13 mouse cellular contexts compared by ENCODE assay signal in genomic region chr13:36314860-36315800, GRCm38 (mm10).
A peak's percentile ranks its signal among the peaks of the same experiment; 100 is the strongest.
DNase-seq lines count a peak whose midpoint lies in the region; ATAC-seq and TF ChIP-seq lines count a peak whose summit lies in the region.
"Had no signal": no experiment of that assay in that cellular context is flagged by ENCODE, and none has a peak within 500 bp of the region (broad histone marks: within the 10 kb centered on the region; RNA-seq: fewer than 3 reads in every experiment).

No protein-coding gene starts in this region.

- no peak overlapping the region for H3K4me3 ChIP-seq in liver, adult 2 months (ENCODE audit: insufficient read depth, low read depth, low read length)
- no peak overlapping the region for H3K4me3 ChIP-seq in liver, embryonic 12.5 days
- no peak overlapping the region for H3K4me3 ChIP-seq in ES-E14 (ENCODE audit: insufficient read depth in 1 of 2, low read depth in 1 of 2, low read length in 2 of 2, poor library complexity in 1 of 2, severe bottlenecking in 1 of 2)
- H3K4me3 ChIP-seq: myocyte had no signal

- in situ Hi-C loops in ES-E14 (cut with MboI; ENCODE audit: low sequenced_read_pairs in 2 of 2, unreplicated experiment in 2 of 2) = no loop called here

- no peak for ATAC-seq in liver, embryonic 12.5 days

- H3K4me2 ChIP-seq in liver, embryonic 12.5 days = no peak overlapping the region

- H3K36me3 ChIP-seq in liver, adult 2 months (ENCODE audit: control insufficient read depth, insufficient read depth, low read length) = no peaks in the 10 kb centered on the region
- H3K36me3 ChIP-seq in liver, embryonic 12.5 days = no peaks in the 10 kb centered on the region
- H3K36me3 ChIP-seq in ES-E14 (ENCODE audit: control insufficient read depth, insufficient read depth, low read length, poor library complexity, severe bottlenecking) = no peaks in the 10 kb centered on the region

- no peaks in the 10 kb centered on the region for H3K79me2 ChIP-seq in liver, adult 2 months (ENCODE audit: control insufficient read depth, insufficient read depth, low read length)

- TF ChIP-seq POLR2A in liver, adult 2 months (IDR thresholded peaks at IDR 0.05; ENCODE audit: extremely low read depth, insufficient read depth, low read length) = no peak

- H3K9ac ChIP-seq in liver, adult 2 months (ENCODE audit: low read depth, low read length) = no peak overlapping the region
- no peak overlapping the region for H3K9ac ChIP-seq in liver, embryonic 12.5 days
- H3K9ac ChIP-seq in ES-E14 (ENCODE audit: insufficient read depth, low read depth, low read length, poor library complexity, severe bottlenecking) = no peak overlapping the region

- no peak; the same call in none of the 2 replicates for TF ChIP-seq CTCF in liver, adult 2 months (IDR thresholded peaks at IDR 0.05; ENCODE audit: low read depth, low read length)

- WGBS in liver, adult 2 months = 88% methylated on average over 10 of the region's 10 CpGs
- WGBS in liver, embryonic 12.5 days (ENCODE audit: insufficient replicate concordance) = 75% methylated on average over 10 of the region's 10 CpGs

- no peaks in the 10 kb centered on the region for H3K9me3 ChIP-seq in liver, embryonic 12.5 days (replicated peaks)
- H3K9me3 ChIP-seq in ES-E14 (ENCODE audit: control insufficient read depth, insufficient read depth, low read depth, low read length) = no peaks in the 10 kb centered on the region

- H3K4me1 ChIP-seq in liver, adult 2 months (ENCODE audit: control insufficient read depth, insufficient read depth, low read length) = no peaks in the 10 kb centered on the region
- H3K4me1 ChIP-seq in liver, embryonic 12.5 days = no peaks in the 10 kb centered on the region
- H3K4me1 ChIP-seq in ES-E14 (ENCODE audit: control insufficient read depth in 2 of 2, insufficient read depth in 2 of 2, low read length in 2 of 2, poor library complexity in 1 of 2) = no peaks in the 10 kb centered on the region; a peak in 1 of 4 replicates

- DNase-seq in liver, adult 2 months (ENCODE audit: extremely low read depth, low read depth, low spot score) = peak; percentile 30
- no peak for DNase-seq in ES-E14 (ENCODE audit: low read depth, low spot score)
- DNase-seq in cerebellum, adult 18-20 months = peak; percentile 45 to 52
- DNase-seq in monocyte, adult 2 months (ENCODE audit: low read depth in 1 of 2, low spot score in 2 of 2) = peak; percentile 10 to 14
- DNase-seq in urinary bladder, postnatal 4 days (ENCODE audit: low spot score in 2 of 2) = no peak
- no peak for DNase-seq in ovary, postnatal 36 days (ENCODE audit: low spot score)
- DNase-seq: adrenal gland, adult 2 months; embryo, embryonic 11 days; gastrocnemius, postnatal 10 days; retina, postnatal 1 day; thymus, postnatal 4 days had no signal

- no peak overlapping the region for H3K27ac ChIP-seq in liver, adult 2 months (replicated peaks; ENCODE audit: insufficient read depth, low read depth, low read length)
- H3K27ac ChIP-seq in liver, embryonic 12.5 days = no peak overlapping the region
- no peak overlapping the region for H3K27ac ChIP-seq in ES-E14 (ENCODE audit: insufficient read depth, low read depth, low read length, poor library complexity, severe bottlenecking)

- no peaks in the 10 kb centered on the region for H3K27me3 ChIP-seq in liver, adult 2 months (ENCODE audit: control insufficient read depth, insufficient read depth, low read length)
- H3K27me3 ChIP-seq in liver, embryonic 12.5 days (replicated peaks) = no peaks in the 10 kb centered on the region

TF ChIP-seq in ES-E14, 5 proteins besides CTCF, POLR2A, EP300 and RAD21:
- TF ChIP-seq ZNF384 (IDR thresholded peaks at IDR 0.05; ENCODE audit: low read depth, low read length) = peak; percentile 93
- no peak for TF ChIP-seq ZC3H11A (IDR thresholded peaks at IDR 0.05; ENCODE audit: borderline replicate concordance, low read depth, low read length)
- TF ChIP-seq MAFK (IDR thresholded peaks at IDR 0.05; ENCODE audit: insufficient read depth, low read depth, low read length) = no peak
TF ChIP-seq in ES-E14: peak in this region for 1.

Comparison
In these comparisons a context has a peak if more than half of its experiments do, and no peak if none do; other contexts are left out.
1. DNase-seq: peak in liver, adult 2 months (single experiment), cerebellum, adult 18-20 months (2 of 2) and monocyte, adult 2 months (2 of 2); none in ES-E14 (single experiment), urinary bladder, postnatal 4 days (0 of 2) and ovary, postnatal 36 days (single experiment).